ENCODE assay signal across 8 mouse cellular contexts in genomic region chr3:89322131-89322500, GRCm38 (mm10). TPM values are rescaled to one million over a fixed set of nuclear protein-coding genes. Genes with fewer than 3 reads are reported as not detected.
A peak's percentile ranks its signal among the peaks of the same experiment; 100 is the strongest.
DNase-seq lines count a peak whose midpoint lies in the region; ATAC-seq and TF ChIP-seq lines count a peak whose summit lies in the region.

No protein-coding gene starts in this region.

- no peak for DNase-seq in kidney, adult 9 months
- DNase-seq in induced T-regulatory cell, adult 2 months (ENCODE audit: low read depth), result peak; percentile 41
- no peak for DNase-seq in urinary bladder, postnatal 25 days (ENCODE audit: low spot score)
- no peak for DNase-seq in embryo, embryonic 10 days (ENCODE audit: low spot score)
- DNase-seq in T-cell, adult 2 months (ENCODE audit: low spot score), result no peak

- peak overlapping the region; percentile 37; the same call in 1 of the 2 replicates for H3K27ac ChIP-seq in kidney, embryonic 15.5 days
- peak overlapping the region; percentile 48 for H3K27ac ChIP-seq in cortical plate, adult 2 months (ENCODE audit: insufficient read depth, low read length)

- no peaks in the 10 kb centered on the region for H3K9me3 ChIP-seq in kidney, embryonic 15.5 days (replicated peaks)

- TF ChIP-seq POLR2A in cortical plate, adult 2 months (IDR thresholded peaks at IDR 0.05; ENCODE audit: extremely low read depth, insufficient read depth, low read length), result no peak
- TF ChIP-seq POLR2A in myocyte (IDR thresholded peaks at IDR 0.05; ENCODE audit: insufficient read length, low read depth), result no peak

- no peak for TF ChIP-seq CTCF in cortical plate, adult 2 months (IDR thresholded peaks at IDR 0.05; ENCODE audit: extremely low read depth, insufficient read depth, low read length)

- WGBS in kidney, embryonic 15.5 days, result 1% methylated on average over 14 of the region's 14 CpGs

- peaks cover 59% of the 10 kb centered on the region for H3K4me1 ChIP-seq in kidney, embryonic 15.5 days
- peaks cover 6% of the 10 kb centered on the region for H3K4me1 ChIP-seq in cortical plate, adult 2 months (ENCODE audit: control insufficient read depth, insufficient read depth, low read length)

- no peaks in the 10 kb centered on the region for H3K36me3 ChIP-seq in kidney, embryonic 15.5 days
- H3K36me3 ChIP-seq in myocyte (ENCODE audit: control insufficient read depth, insufficient read depth), result no peaks in the 10 kb centered on the region

- H3K9ac ChIP-seq in kidney, embryonic 15.5 days, result peak overlapping the region; percentile 56

- H3K27me3 ChIP-seq in kidney, embryonic 15.5 days, result peaks cover 52% of the 10 kb centered on the region
- peaks cover 43% of the 10 kb centered on the region for H3K27me3 ChIP-seq in myocyte (ENCODE audit: control insufficient read depth, insufficient read depth, insufficient read length)

- 0 out of 2 replicates have a peak, but pooled peaks have one; percentile 0 for ATAC-seq in kidney, embryonic 15.5 days (replicated peaks; ENCODE audit: low FRiP score)

- H3K79me2 ChIP-seq in myocyte (ENCODE audit: control insufficient read depth, insufficient read depth), result no peaks in the 10 kb centered on the region

- H3K4me2 ChIP-seq in kidney, embryonic 15.5 days, result peak overlapping the region; percentile 99
- peak overlapping the region; percentile 91 for H3K4me2 ChIP-seq in myocyte (ENCODE audit: low read depth)

- peak overlapping the region; percentile 70 for H3K4me3 ChIP-seq in kidney, embryonic 15.5 days (replicated peaks)
- peak overlapping the region; percentile 81 for H3K4me3 ChIP-seq in cortical plate, adult 2 months (ENCODE audit: insufficient read depth, low read length)
- H3K4me3 ChIP-seq in myocyte, result peak overlapping the region; percentile 7

- peak overlapping the region; percentile 8 for H3ac ChIP-seq in myocyte (ENCODE audit: control insufficient read depth, insufficient read length)

TF ChIP-seq in myocyte, 11 proteins besides CTCF, POLR2A, EP300 and RAD21:
- TF ChIP-seq MYOG (IDR thresholded peaks at IDR 0.05; ENCODE audit: control insufficient read depth in 1 of 3, insufficient read depth in 1 of 3, insufficient read length in 2 of 3, low read depth in 2 of 3) (no peak), USF1 (IDR thresholded peaks at IDR 0.05; ENCODE audit: low read depth) (no peak), TCF3 (IDR thresholded peaks at IDR 0.05; ENCODE audit: insufficient read length, low read depth) (no peak), E2F4 (IDR thresholded peaks at IDR 0.05; ENCODE audit: insufficient read depth) (no peak), CEBPB (IDR thresholded peaks at IDR 0.05; ENCODE audit: insufficient read depth, poor library complexity, severe bottlenecking) (no peak), REST (IDR thresholded peaks at IDR 0.05; ENCODE audit: insufficient read depth, insufficient read length) (no peak), MAX (IDR thresholded peaks at IDR 0.05; ENCODE audit: low read depth) (no peak), SRF (IDR thresholded peaks at IDR 0.05; ENCODE audit: control insufficient read depth, insufficient read length, low read depth) (no peak), MYOD1 (IDR thresholded peaks at IDR 0.05; ENCODE audit: control insufficient read depth in 1 of 3, insufficient read length in 2 of 3, low read depth in 2 of 3) (no peak), TCF12 (IDR thresholded peaks at IDR 0.05; ENCODE audit: insufficient read depth, poor library complexity, severe bottlenecking) (no peak)

RNA-seq across cellular contexts. Expression of gene Efna3, which starts 0.6 kb away (rescaled TPM):
- polyA plus RNA-seq in kidney, embryonic 15.5 days (2015; fragmentation: Nextera tagmentation; extraction: Ambion mirVana), result 9.3 and 11.9 TPM in 2 replicates
- polyA plus RNA-seq in cortical plate, adult 2 months (2012; rRNA removed), result 79.9 and 85.1 TPM in 2 replicates
- 1.8 TPM for polyA plus RNA-seq in myocyte (2012; fragmentation: generic; extraction: Trizol)

RNA-seq across cellular contexts. Expression of gene Efna4, which starts 15.7 kb away (rescaled TPM):
- 29.8 and 31.5 TPM in 2 replicates for polyA plus RNA-seq in kidney, embryonic 15.5 days (2015; fragmentation: Nextera tagmentation; extraction: Ambion mirVana)
- polyA plus RNA-seq in cortical plate, adult 2 months (2012; rRNA removed), result 0.59 and 1.1 TPM in 2 replicates
- polyA plus RNA-seq in myocyte (2012; fragmentation: generic; extraction: Trizol), result 5.4 TPM

RNA-seq across cellular contexts. Expression of gene Adam15, which starts 27.7 kb away (rescaled TPM):
- 73.4 and 84.3 TPM in 2 replicates for polyA plus RNA-seq in kidney, embryonic 15.5 days (2015; fragmentation: Nextera tagmentation; extraction: Ambion mirVana)
- polyA plus RNA-seq in cortical plate, adult 2 months (2012; rRNA removed), result 170 and 178 TPM in 2 replicates
- polyA plus RNA-seq in myocyte (2012; fragmentation: generic; extraction: Trizol), result 78.4 TPM

RNA-seq across cellular contexts. Expression of gene Dcst2, which starts 39.7 kb away (rescaled TPM):
- 0.34 and 0.35 TPM in 2 replicates for polyA plus RNA-seq in kidney, embryonic 15.5 days (2015; fragmentation: Nextera tagmentation; extraction: Ambion mirVana)
- polyA plus RNA-seq in cortical plate, adult 2 months (2012; rRNA removed), result 0.61 and 0.75 TPM in 2 replicates
- polyA plus RNA-seq in myocyte (2012; fragmentation: generic; extraction: Trizol), result 0.01 TPM

RNA-seq across cellular contexts. Expression of gene Efna1, which starts 41.2 kb away (rescaled TPM):
- 66.0 and 66.6 TPM in 2 replicates for polyA plus RNA-seq in kidney, embryonic 15.5 days (2015; fragmentation: Nextera tagmentation; extraction: Ambion mirVana)
- 11.7 and 12.7 TPM in 2 replicates for polyA plus RNA-seq in cortical plate, adult 2 months (2012; rRNA removed)
- 8.2 TPM for polyA plus RNA-seq in myocyte (2012; fragmentation: generic; extraction: Trizol)

Comparison
In these comparisons a context has a peak if more than half of its experiments do, and no peak if none do; other contexts are left out.
1. H3K4me3 ChIP-seq: peak in every context shown above with its lines; median percentile 81 in cortical plate, adult 2 months; 70 in kidney, embryonic 15.5 days; 7 in myocyte.